Mouse (Mus musculus) liver, embryonic 14.5 days (tissue): ENCODE data around the gene Kcnk2. TPM values are rescaled to one million over a fixed set of nuclear protein-coding genes. Genes with fewer than 3 reads are reported as not detected.

ENCODE experiments used
- ATAC-seq: fragments of 200-750 bp; cut with Nextera tagmentation; 2 replicates; pipeline ENCODE4 v1.8.0; 2017; ENCODE audit warnings: moderate number of reproducible peaks, mild to moderate bottlenecking, moderate library complexity; ENCODE audit not compliant: insufficient read depth
- DNase-seq, 3 experiments: peaks; one replicate each; pipeline ENCODE4 v3.0.0-alpha.2; 2012 to 2013; ENCODE audit warnings: low read depth in 3 of 3, low spot score in 3 of 3
- H3K27ac ChIP-seq: fragments of 300-500 bp; sonication (generic); 2 replicates; pipeline ENCODE4 v1.5.1; 2014; ENCODE audit warnings: moderate library complexity, mild to moderate bottlenecking, control low read depth, inconsistent platforms
- H3K27me3 ChIP-seq: fragments of 300-500 bp; sonication (generic); 2 replicates; pipeline ENCODE4 v1.6.1; 2014; ENCODE audit warnings: mild to moderate bottlenecking, low read length, moderate library complexity; ENCODE audit not compliant: control insufficient read depth, insufficient read depth
- H3K36me3 ChIP-seq: fragments of 300-500 bp; sonication (generic); replicated peaks from 2 replicates; pipeline ENCODE4 v1.6.1; 2014; ENCODE audit warnings: low read depth; ENCODE audit not compliant: control insufficient read depth, insufficient read depth
- H3K4me1 ChIP-seq, 2 experiments: fragments of 200-500 bp in 1 of 2; fragments of 300-500 bp in 1 of 2; sonication (generic) in 1 of 2; replicated peaks; 2 replicates each; pipeline ENCODE4 v1.6.1; 2012 to 2014; ENCODE audit warnings: antibody characterized with exemption in 1 of 2, inconsistent platforms in 1 of 2, low read length in 1 of 2; ENCODE audit not compliant: control insufficient read depth in 2 of 2, insufficient read depth in 2 of 2
- H3K4me2 ChIP-seq: fragments of 300-500 bp; sonication (generic); 2 replicates; pipeline ENCODE4 v1.6.1; 2014; ENCODE audit warnings: low read depth, mild to moderate bottlenecking, control low read depth, moderate library complexity
- H3K4me3 ChIP-seq, 2 experiments: fragments of 200-500 bp in 1 of 2; fragments of 300-500 bp in 1 of 2; sonication (generic) in 1 of 2; 2 replicates each; pipeline ENCODE4 v1.5.1; 2012 to 2014; ENCODE audit warnings: low read depth in 2 of 2, low read length in 2 of 2, mild to moderate bottlenecking in 2 of 2, control low read depth in 1 of 2, inconsistent platforms in 1 of 2, moderate library complexity in 1 of 2; ENCODE audit not compliant: insufficient read depth in 1 of 2
- H3K9ac ChIP-seq: fragments of 300-500 bp; sonication (generic); replicated peaks from 2 replicates; pipeline ENCODE4 v1.6.1; 2014; ENCODE audit warnings: mild to moderate bottlenecking, control low read depth, moderate library complexity
- H3K9me3 ChIP-seq: fragments of 300-500 bp; sonication (generic); 2 replicates; pipeline ENCODE4 v1.6.1; 2016; ENCODE audit warnings: low read length, mixed read lengths; ENCODE audit not compliant: control insufficient read depth
- CTCF ChIP-seq: IDR thresholded peaks from 2 replicates; pipeline ENCODE4 v1.5.1; 2016; ENCODE audit warnings: antibody characterized with exemption, low read depth, control low read depth
- EP300 ChIP-seq: IDR thresholded peaks from 2 replicates; pipeline ENCODE4 v1.6.1; 2016; ENCODE audit warnings: antibody characterized with exemption, low read depth
- WGBS: fragments of 180-500 bp; shearing (Covaris S2); extraction: QIAGEN DNeasy Blood & Tissue Kit; methylation state at CpG from one replicate; pipeline ENCODE4 v1.1.7; 2014; ENCODE audit not compliant: insufficient replicate concordance; 5-methylcytosine and 5-hydroxymethylcytosine counted together
- polyA plus RNA-seq, 2 experiments: library from polyadenylated mRNA; depleted of rRNA in 1 of 2; stranded (reverse) in 1 of 2; unstranded in 1 of 2; fragments of >200 nt; fragmentation: Nextera tagmentation in 1 of 2; extraction: Ambion mirVana in 1 of 2; gene quantifications; 2 replicates each; pipeline versions ENCODE4 v1.2.1 to v1.2.3; 2012 to 2014

Gene Kcnk2
- polyA plus RNA-seq, 2 experiments, result 0.02 to 0.06 TPM

GRCm38 (mm10) chr1:189185206-189185750, 216.8 kb downstream of the Kcnk2 start:
- TF ChIP-seq CTCF (no peak), EP300 (no peak)
- H3K27ac ChIP-seq, result no peak overlapping the region
- ATAC-seq (no peak), DNase-seq (no peak)
- H3K9ac ChIP-seq, result no peak overlapping the region
- no peak overlapping the region for H3K4me3 ChIP-seq
- WGBS, result 45% methylated on average over 7 of the region's 7 CpGs
- no peaks in the 10 kb centered on the region for H3K27me3 ChIP-seq
- H3K4me1 ChIP-seq, result no peaks in the 10 kb centered on the region
- H3K36me3 ChIP-seq, result no peaks in the 10 kb centered on the region
- no peaks in the 10 kb centered on the region for H3K9me3 ChIP-seq
- no peak overlapping the region for H3K4me2 ChIP-seq

GRCm38 (mm10) chr1:189177746-189178145, 224.3 kb downstream of the Kcnk2 start:
- Histone ChIP-seq H3K9ac (no peak overlapping the region), H3K4me3 (no peak overlapping the region), H3K9me3 (no peaks in the 10 kb centered on the region), H3K27ac (no peak overlapping the region), H3K27me3 (no peaks in the 10 kb centered on the region), H3K4me1 (no peaks in the 10 kb centered on the region), H3K4me2 (no peak overlapping the region), H3K36me3 (no peaks in the 10 kb centered on the region)
- WGBS, result 64% methylated on average over 1 of the region's 1 CpGs
- no peak for ATAC-seq
- no peak for DNase-seq
- TF ChIP-seq EP300 (no peak), CTCF (no peak)

- Histone ChIP-seq H3K4me2 (no peak overlapping the region), H3K27ac (no peak overlapping the region), H3K27me3 (no peaks in the 10 kb centered on the region), H3K9me3 (no peaks in the 10 kb centered on the region), H3K4me1 (no peaks in the 10 kb centered on the region), H3K36me3 (no peaks in the 10 kb centered on the region), H3K9ac (no peak overlapping the region), H3K4me3 (no peak overlapping the region)
- ATAC-seq, result no peak
- 64% methylated on average over 8 of the region's 8 CpGs for WGBS
- TF ChIP-seq CTCF, result no peak
- TF ChIP-seq EP300, result no peak
- DNase-seq, result no peak
These were observed 228.6 kb downstream of the Kcnk2 start for GRCm38 (mm10) chr1:189173479-189173878.

- no peaks in the 10 kb centered on the region for H3K4me1 ChIP-seq
- 18% methylated on average over 4 of the region's 4 CpGs for WGBS
- no peak for TF ChIP-seq EP300
- no peak for TF ChIP-seq CTCF
- no peaks in the 10 kb centered on the region for H3K9me3 ChIP-seq
- no peak overlapping the region for H3K4me2 ChIP-seq
- no peak overlapping the region for H3K4me3 ChIP-seq
- no peak for DNase-seq
- H3K27me3 ChIP-seq, result no peaks in the 10 kb centered on the region
- no peak for ATAC-seq
- no peak overlapping the region for H3K9ac ChIP-seq
- H3K36me3 ChIP-seq, result no peaks in the 10 kb centered on the region
- no peak overlapping the region for H3K27ac ChIP-seq
These were observed 230.9 kb downstream of the Kcnk2 start for GRCm38 (mm10) chr1:189171138-189171537.

GRCm38 (mm10) chr1:189165756-189166155, 236.3 kb downstream of the Kcnk2 start:
- ATAC-seq, result no peak
- Histone ChIP-seq H3K27me3 (no peaks in the 10 kb centered on the region), H3K27ac (no peak overlapping the region), H3K4me1 (no peaks in the 10 kb centered on the region; a peak in 1 of 4 replicates), H3K4me2 (no peak overlapping the region), H3K9ac (no peak overlapping the region), H3K9me3 (no peaks in the 10 kb centered on the region), H3K4me3 (no peak overlapping the region), H3K36me3 (no peaks in the 10 kb centered on the region)
- DNase-seq, result no peak
- TF ChIP-seq CTCF, result no peak
- no peak for TF ChIP-seq EP300
- 65% methylated on average over 6 of the region's 6 CpGs for WGBS
